Mouse (Mus musculus) lung, embryonic 14.5 days (tissue): ENCODE results near the gene Cyp1a1. TPM values are rescaled to one million over a fixed set of nuclear protein-coding genes. Genes with fewer than 3 reads are reported as not detected.

Source experiments
- ATAC-seq: fragments of 200-750 bp; cut with Nextera tagmentation; 2 replicates; pipeline ENCODE4 v1.8.0; 2017; ENCODE audit warnings: mild to moderate bottlenecking, moderate TSS enrichment, moderate library complexity; ENCODE audit not compliant: insufficient read depth
- DNase-seq: peaks from one replicate; pipeline ENCODE4 v3.0.0-alpha.2; 2015
- H3K27ac ChIP-seq: fragments of 300-500 bp; sonication (generic); 2 replicates; pipeline ENCODE4 v1.5.1; 2014; ENCODE audit warnings: low read depth, mild to moderate bottlenecking, moderate library complexity
- H3K27me3 ChIP-seq: fragments of 300-500 bp; sonication (generic); 2 replicates; pipeline ENCODE4 v1.6.1; 2014; ENCODE audit warnings: low read length, control low read depth; ENCODE audit not compliant: insufficient read depth
- H3K36me3 ChIP-seq: fragments of 300-500 bp; sonication (generic); 2 replicates; pipeline ENCODE4 v1.6.1; 2014; ENCODE audit warnings: control low read depth; ENCODE audit not compliant: insufficient read depth
- H3K4me1 ChIP-seq: fragments of 300-500 bp; sonication (generic); 2 replicates; pipeline ENCODE4 v1.6.1; 2014; ENCODE audit warnings: antibody characterized with exemption, control low read depth; ENCODE audit not compliant: insufficient read depth
- H3K4me2 ChIP-seq: fragments of 300-500 bp; sonication (generic); 2 replicates; pipeline ENCODE4 v1.6.1; 2014; ENCODE audit warnings: mild to moderate bottlenecking
- H3K4me3 ChIP-seq: fragments of 300-500 bp; sonication (generic); 2 replicates; pipeline ENCODE4 v1.5.1; 2014; ENCODE audit warnings: low read depth, low read length
- H3K9ac ChIP-seq: fragments of 300-500 bp; sonication (generic); 2 replicates; pipeline ENCODE4 v1.6.1; 2014
- H3K9me3 ChIP-seq: fragments of 300-500 bp; sonication (generic); 2 replicates; pipeline ENCODE4 v1.6.1; 2016; ENCODE audit warnings: low read depth, low read length, control low read depth
- CTCF ChIP-seq: IDR thresholded peaks from 2 replicates; pipeline ENCODE4 v1.5.1; 2016; ENCODE audit warnings: antibody characterized with exemption, low read depth
- WGBS: fragments of 180-500 bp; shearing (Covaris S2); extraction: QIAGEN DNeasy Blood & Tissue Kit; methylation state at CpG from one replicate; pipeline ENCODE4 v1.1.7; 2014; 5-methylcytosine and 5-hydroxymethylcytosine counted together
- polyA plus RNA-seq: library from polyadenylated mRNA; unstranded; fragments of >200 nt; fragmentation: Nextera tagmentation; extraction: Ambion mirVana; gene quantifications from 2 replicates; pipeline ENCODE4 v1.2.1, GENCODE M21; 2014

Gene Cyp1a1
- polyA plus RNA-seq, 1 experiment from 2014 or later = not detected

DNA sequence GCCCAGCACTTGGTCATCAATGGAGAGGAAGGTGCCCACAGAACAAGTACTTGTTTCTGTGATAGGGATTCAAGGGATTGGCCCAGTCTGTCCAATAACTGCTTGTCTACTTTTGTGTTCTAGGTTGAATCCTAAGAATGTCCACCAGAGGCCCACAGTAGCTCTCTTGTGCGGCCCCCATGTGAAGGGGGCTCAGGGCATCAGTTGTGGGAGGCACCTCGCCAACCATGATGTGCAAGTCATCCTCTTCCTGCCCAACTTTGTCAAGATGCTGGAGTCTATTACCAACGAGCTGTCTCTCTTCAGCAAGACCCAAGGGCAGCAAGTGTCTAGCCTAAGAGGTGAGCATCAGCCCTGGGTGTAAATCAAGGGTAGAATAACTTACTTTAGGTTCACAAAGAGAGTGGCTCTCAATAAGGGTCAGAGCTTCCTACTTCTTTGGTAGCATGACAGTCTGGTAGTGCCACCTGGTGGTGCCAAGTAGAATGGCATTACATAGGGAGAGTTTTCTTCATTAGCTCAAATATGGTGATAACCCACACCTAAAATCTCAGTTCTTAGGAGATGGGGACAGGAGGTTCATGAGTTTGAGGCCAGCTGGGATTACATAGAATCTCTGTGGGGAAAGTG is 56.8 kb downstream of the Cyp1a1 start:
- Histone ChIP-seq H3K27me3 (no peaks in the 10 kb centered on the region), H3K4me1 (no peaks in the 10 kb centered on the region), H3K27ac (no peak overlapping the region), H3K9me3 (no peaks in the 10 kb centered on the region), H3K36me3 (peaks cover 86% of the 10 kb centered on the region), H3K9ac (no peak overlapping the region), H3K4me3 (no peak overlapping the region), H3K4me2 (no peak overlapping the region)
- TF ChIP-seq CTCF = peak; percentile 87
- DNase-seq (peak; percentile 78), ATAC-seq (no peak)
- 68% methylated on average over 3 of the region's 3 CpGs for WGBS

DNA sequence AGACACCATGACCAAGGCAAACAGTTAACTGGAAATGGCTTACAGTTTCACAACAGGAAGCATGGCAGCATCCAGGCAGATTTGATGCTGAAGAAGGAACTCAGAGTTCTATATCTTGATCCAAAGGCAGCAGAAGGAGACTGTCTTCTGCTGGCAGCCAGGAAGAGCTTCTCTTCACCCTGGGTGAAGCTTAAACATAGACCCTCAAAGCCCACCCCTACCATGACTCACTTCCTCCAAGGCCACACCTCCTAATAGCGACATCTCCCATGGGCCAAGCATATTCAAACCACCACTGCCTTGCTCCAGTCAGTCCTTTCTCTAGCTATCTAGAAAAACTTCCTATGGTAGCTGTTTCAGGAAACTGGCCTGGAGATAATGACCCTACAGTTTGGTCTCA is 59.3 kb downstream of the Cyp1a1 start:
- ATAC-seq = no peak
- peaks cover 92% of the 10 kb centered on the region for H3K36me3 ChIP-seq

DNA sequence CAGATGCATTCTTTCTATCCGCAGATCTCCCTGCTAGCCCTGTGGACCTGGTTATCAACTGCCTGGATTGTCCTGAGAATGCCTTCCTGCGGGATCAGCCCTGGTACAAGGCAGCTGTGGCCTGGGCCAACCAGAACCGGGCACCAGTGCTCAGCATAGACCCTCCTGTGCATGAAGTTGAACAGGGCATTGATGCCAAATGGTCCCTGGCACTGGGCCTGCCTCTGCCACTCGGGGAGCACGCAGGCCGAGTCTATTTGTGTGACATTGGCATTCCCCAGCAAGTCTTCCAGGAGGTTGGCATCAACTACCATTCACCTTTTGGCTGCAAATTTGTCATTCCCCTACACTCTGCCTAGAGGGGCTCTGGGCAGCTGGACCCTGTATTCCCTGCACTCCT is 60.4 kb downstream of the Cyp1a1 start:
- DNase-seq (no peak), ATAC-seq (no peak)
- Histone ChIP-seq H3K36me3 (peaks cover 94% of the 10 kb centered on the region), H3K9me3 (no peaks in the 10 kb centered on the region), H3K4me2 (no peak overlapping the region), H3K27ac (no peak overlapping the region), H3K27me3 (no peaks in the 10 kb centered on the region), H3K4me3 (no peak overlapping the region), H3K4me1 (no peaks in the 10 kb centered on the region), H3K9ac (no peak overlapping the region)
- WGBS = 87% methylated on average over 6 of the region's 6 CpGs
- TF ChIP-seq CTCF = no peak

More for the DNA sequence above, 59.3 kb downstream of the Cyp1a1 start:
- H3K27me3 ChIP-seq = no peaks in the 10 kb centered on the region
- no peaks in the 10 kb centered on the region for H3K9me3 ChIP-seq
- no peak overlapping the region for H3K4me2 ChIP-seq
- no peak overlapping the region for H3K27ac ChIP-seq
- TF ChIP-seq CTCF = no peak
- WGBS = 65% methylated on average over 1 of the region's 1 CpGs
- no peak overlapping the region for H3K9ac ChIP-seq
- DNase-seq = no peak
- H3K4me3 ChIP-seq = no peak overlapping the region
- no peaks in the 10 kb centered on the region for H3K4me1 ChIP-seq

DNA sequence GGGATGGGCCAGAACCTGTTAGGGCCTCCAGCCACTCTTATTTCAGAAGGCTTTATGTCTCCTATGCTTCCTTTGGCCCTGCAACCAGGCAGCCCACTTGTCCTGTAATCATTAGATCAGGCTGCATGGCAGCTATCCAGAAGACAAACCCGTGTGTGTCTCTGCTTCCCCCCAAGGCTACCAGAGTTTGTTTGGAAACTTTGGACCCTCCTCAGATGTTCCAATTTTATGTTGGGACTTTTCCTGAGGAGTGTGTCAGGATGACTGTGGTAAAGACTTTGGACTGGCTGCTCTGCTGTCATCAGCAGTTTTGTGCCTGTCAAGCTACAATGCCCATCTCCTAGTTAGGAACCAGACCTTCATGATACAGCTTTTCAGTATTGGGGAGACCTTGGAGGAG is 61.1 kb downstream of the Cyp1a1 start:
- WGBS = 46% methylated on average over 1 of the region's 1 CpGs
- ATAC-seq = no peak

DNA sequence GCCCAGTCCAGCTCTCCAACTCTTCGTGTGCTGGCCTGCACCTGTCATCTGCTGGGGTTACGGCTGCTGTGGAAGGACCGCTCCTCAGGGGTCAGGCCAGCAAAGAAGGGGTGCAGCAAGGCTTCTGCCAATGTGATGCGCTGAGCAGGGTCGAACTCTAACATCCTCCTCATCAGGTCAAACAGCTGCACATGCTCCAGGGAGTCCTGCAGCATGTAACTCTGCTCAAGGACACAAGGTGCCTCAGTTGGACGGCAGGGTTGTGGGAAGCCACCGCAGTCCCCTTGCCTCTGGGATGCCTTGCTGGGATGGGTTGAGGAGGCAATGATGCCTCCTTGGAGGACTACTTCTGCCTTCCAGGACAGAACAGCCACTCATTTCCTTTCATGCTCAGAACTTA is 63.2 kb downstream of the Cyp1a1 start:
- Histone ChIP-seq H3K27me3 (no peaks in the 10 kb centered on the region), H3K9ac (no peak overlapping the region), H3K27ac (no peak overlapping the region), H3K36me3 (peaks cover 100% of the 10 kb centered on the region), H3K4me2 (no peak overlapping the region), H3K4me3 (no peak overlapping the region), H3K9me3 (no peaks in the 10 kb centered on the region), H3K4me1 (no peaks in the 10 kb centered on the region)
- DNase-seq (no peak), ATAC-seq (no peak)
- WGBS = 91% methylated on average over 7 of the region's 7 CpGs
- TF ChIP-seq CTCF = no peak

More for the DNA sequence above, 61.1 kb downstream of the Cyp1a1 start:
- Histone ChIP-seq H3K27ac (no peak overlapping the region), H3K9ac (no peak overlapping the region), H3K4me3 (no peak overlapping the region), H3K36me3 (peaks cover 94% of the 10 kb centered on the region), H3K27me3 (no peaks in the 10 kb centered on the region), H3K4me2 (no peak overlapping the region), H3K4me1 (no peaks in the 10 kb centered on the region), H3K9me3 (no peaks in the 10 kb centered on the region)
- no peak for DNase-seq
- no peak for TF ChIP-seq CTCF

Other genes starting within 250 kb of the Cyp1a1 start
- 22.5 and 23.7 TPM in 2 replicates for gene Ppcdc, start 247.8 kb upstream of the Cyp1a1 start, polyA plus RNA-seq
- 4.4 and 4.9 TPM in 2 replicates for gene Scamp5, start 219.9 kb upstream of the Cyp1a1 start, polyA plus RNA-seq
- 2.3 and 2.4 TPM in 2 replicates for gene Rpp25, start 183.9 kb upstream of the Cyp1a1 start, polyA plus RNA-seq
- 527 and 554 TPM in 2 replicates for gene Cox5a, start 166.7 kb upstream of the Cyp1a1 start, polyA plus RNA-seq
- 20.2 and 22.4 TPM in 2 replicates for gene Fam219b, start 150.4 kb upstream of the Cyp1a1 start, polyA plus RNA-seq
- 35.1 and 38.1 TPM in 2 replicates for gene Mpi, start 135.2 kb upstream of the Cyp1a1 start, polyA plus RNA-seq
- gene Scamp2, start 127.0 kb upstream of the Cyp1a1 start, polyA plus RNA-seq = 54.2 and 55.6 TPM in 2 replicates
- gene Ulk3, start 98.5 kb upstream of the Cyp1a1 start, polyA plus RNA-seq = 8.0 and 10.6 TPM in 2 replicates
- not detected in 2 replicates for gene Cplx3, start 81.6 kb upstream of the Cyp1a1 start, polyA plus RNA-seq
- gene Lman1l, start 67.2 kb upstream of the Cyp1a1 start, polyA plus RNA-seq = not detected in 2 replicates
- gene Csk, start 34.3 kb upstream of the Cyp1a1 start, polyA plus RNA-seq = 23.6 and 28.7 TPM in 2 replicates
- not detected in 2 replicates for gene Cyp1a2, start 4.2 kb upstream of the Cyp1a1 start, polyA plus RNA-seq
- 24.0 and 24.9 TPM in 2 replicates for gene Edc3, start 20.6 kb downstream of the Cyp1a1 start, polyA plus RNA-seq
- 58.1 and 72.7 TPM in 2 replicates for gene Clk3, start 77.9 kb downstream of the Cyp1a1 start, polyA plus RNA-seq
- gene Arid3b, start 148.9 kb downstream of the Cyp1a1 start, polyA plus RNA-seq = 4.7 and 4.9 TPM in 2 replicates
- gene Ubl7, start 223.1 kb downstream of the Cyp1a1 start, polyA plus RNA-seq = 101 and 107 TPM in 2 replicates